Mouse (Mus musculus): Measurements from ENCODE around the gene Olfr467.
"Not testable (repeated sequence)": the region's sequence is repeated elsewhere in the genome, so short reads cannot be mapped to it uniquely, and the experiment has no call there.

GRCm38 (mm10) chr7:107825441-107825840, 13.4 kb downstream of the Olfr467 start, which contains the start of gene Olfr469:
- not testable (repeated sequence) for TF ChIP-seq POLR2A (IDR thresholded peaks at IDR 0.05; ENCODE audit: low read depth, low read length); CTCF (IDR thresholded peaks at IDR 0.05; ENCODE audit: extremely low read depth, insufficient read length, insufficient replicate concordance, low read depth, low read length)
